Mouse (Mus musculus): ENCODE measurements around the gene Pla2g4b.

Gene Pla2g4b

GRCm38 (mm10) chr2:120017599-120017998, 15.6 kb upstream of the Pla2g4b start:
- no peak for DNase-seq

- no peak for DNase-seq
Observed at GRCm38 (mm10) chr2:120024337-120024736, 8.9 kb upstream of the Pla2g4b start.

DNA sequence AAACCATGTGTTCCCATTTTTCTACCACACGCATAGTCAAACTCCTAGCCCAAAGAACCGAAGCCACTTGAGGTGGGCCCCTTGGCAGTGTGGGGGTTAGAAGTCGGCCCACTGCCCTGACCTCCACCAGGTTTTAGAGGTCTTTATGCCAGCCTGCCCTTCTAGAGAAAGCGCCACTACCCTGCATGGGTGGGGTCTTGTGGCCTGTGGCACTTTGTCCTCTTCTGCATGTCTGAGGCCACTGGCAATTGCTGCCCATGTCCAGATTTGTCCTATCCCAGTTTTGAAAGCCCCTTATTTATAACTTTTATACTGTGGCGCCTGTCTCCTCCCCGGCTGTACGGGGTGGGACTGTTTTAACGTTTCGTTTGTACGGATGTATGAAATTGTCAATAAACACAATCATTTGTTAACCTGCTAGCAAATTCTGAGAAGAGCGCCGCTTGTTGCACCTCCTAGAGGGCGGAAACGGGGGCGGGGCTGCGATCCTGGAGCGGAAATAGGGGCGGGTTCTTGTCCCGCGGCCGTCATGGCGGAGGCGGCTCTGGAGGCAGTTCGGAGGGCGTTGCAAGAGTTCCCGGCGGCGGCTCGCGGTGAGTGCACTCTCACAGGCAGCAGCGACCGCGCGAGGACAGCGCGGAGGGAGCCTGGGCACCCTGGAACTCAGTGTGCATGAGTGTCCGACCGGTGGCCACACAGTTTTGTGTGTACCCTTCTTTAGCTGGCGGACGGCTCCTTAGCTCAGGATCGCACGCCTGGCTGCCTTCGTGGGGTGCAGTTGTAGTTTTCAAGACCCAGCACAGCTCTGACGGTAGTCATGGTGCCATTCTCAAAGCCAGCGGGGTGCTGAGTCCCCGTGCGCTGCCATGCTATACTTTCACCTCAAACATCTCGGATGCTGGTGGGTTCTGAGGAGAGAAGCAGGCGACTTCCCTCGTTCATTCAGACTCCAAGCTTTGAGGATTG, 6.0 kb upstream of the Pla2g4b start, which contains the start of the genes Jmjd7 and Gm28042:
TSS of gene Jmjd7 (plus strand) at position 500 of the 966 bp plus-strand sequence.
TSS of gene Gm28042 (plus strand) at position 510 of the 966 bp plus-strand sequence.
- peak; percentile 96 for DNase-seq

DNA sequence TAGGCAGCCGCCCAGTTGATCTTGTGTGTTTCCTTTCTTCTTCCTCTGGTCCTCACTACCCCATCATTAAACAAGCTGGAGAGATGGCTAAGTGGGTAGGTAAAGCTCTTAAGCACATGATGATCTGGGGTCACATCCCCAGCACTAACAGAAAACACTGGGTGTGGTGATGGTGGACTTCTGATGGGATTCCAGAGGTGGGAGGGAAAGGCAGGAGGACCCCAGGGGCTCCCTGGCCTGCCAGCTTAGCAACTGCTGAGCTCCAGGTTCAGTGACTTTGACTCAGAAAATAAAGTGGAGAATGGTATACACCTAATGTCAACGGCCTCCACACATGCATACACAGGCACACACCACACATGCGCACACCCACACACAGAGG, 5.3 kb upstream of the Pla2g4b start:
- no peak for DNase-seq

DNA sequence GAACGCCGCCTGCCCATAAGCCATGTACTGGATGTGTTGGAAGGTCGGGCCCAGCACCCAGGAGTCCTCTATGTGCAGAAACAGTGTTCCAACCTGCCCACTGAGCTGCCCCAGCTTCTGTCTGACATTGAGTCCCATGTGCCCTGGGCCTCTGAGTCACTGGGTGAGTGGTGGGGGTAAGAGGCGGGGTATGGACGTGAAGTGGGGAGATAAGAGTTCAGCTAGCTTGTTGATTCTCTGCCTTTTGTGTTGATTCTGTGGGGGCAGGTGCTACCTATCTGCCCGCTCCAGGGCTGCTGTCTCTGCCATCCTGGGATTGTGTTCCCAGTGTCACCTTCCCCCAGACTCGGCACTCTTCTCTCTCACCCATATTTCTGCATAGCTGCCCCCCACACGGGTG, 2.8 kb upstream of the Pla2g4b start:
- no peak for DNase-seq

- DNase-seq = no peak
Observed at GRCm38 (mm10) chr2:120033726-120034125, 509 bp downstream of the Pla2g4b start.

DNA sequence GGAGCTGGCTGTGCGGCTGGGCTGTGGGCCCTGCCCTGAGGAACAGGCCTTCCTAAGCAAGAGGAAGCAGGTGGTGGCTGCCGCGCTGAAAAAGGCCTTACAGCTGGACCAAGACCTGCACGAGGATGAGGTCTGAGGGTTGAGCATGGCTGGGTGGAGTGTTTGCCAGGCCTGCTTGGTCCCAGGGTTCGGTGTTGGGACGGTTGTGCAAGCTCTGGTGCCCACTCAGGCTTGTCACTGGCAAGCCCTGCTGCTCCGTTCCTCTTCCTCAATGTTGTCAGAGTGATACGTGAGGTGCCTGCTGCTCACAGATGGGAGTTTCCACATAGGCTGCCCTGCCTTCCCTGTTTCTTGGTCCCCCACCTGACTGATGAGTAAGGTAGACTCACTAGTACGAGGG, 4.5 kb downstream of the Pla2g4b start:
- DNase-seq = no peak

DNA sequence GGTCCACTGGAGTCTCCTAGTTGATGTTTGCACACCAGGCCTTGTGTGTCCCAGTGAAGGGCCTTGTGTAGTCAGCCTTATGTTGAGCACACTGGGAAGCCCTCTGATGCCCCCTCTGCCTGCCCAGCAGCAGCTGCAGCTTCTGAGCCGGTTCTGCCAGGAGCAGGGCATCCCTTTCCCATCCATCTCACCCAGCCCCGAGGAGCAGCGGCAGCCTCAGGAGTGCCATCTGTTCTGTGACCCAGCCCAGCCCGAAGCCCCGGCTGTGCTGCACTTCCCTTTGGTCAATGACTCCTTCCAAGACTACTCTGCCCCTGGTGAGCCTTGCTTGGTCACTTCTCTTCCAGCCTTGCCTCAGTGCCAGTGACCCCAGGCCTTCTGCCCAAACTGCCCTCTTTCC, 7.8 kb downstream of the Pla2g4b start:
- no peak for DNase-seq

DNA sequence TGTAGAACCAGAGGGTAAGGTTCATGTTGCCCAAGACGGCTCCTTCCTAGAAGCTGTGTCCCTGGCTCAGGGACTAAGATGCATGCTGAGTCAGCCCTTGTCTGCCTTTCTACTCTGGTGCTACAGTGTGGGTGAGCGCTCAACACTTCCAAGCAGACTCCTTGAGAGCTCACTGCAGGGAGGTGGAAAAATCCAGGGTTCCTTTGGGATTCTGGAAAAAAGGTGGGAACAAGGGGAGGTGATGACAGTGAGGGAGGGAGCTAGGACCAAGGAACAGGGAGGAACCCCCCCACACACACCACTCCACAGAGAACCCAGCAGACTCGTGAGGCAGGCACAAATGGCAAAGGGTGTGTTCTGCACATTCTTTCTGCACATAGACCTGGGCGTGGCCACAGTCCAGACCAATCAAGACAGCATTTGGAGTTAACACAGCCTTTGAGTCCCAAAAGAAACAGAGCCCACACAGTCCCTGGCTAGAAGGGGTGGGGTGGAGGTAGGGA, 10.9 kb downstream of the Pla2g4b start:
- no peak for DNase-seq

DNA sequence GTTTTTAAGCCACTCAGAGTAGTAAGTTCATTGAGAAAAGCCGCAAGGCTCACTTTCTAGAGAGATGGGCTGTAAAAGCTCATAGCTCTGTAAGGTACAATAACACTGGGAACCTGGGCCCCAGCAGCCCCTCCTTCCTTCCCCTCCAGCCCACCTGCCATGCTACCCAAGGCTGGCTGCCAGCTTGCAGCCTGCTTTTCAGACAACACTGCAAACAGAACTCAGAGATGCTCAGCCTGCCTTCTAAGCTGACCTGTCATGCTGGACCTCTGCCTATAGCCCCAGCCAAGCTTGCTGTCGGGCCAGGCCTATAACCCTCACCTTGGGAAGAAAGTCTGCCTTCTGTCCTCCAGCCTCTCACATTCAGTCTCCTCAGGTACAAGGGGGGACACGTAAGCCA, 11.5 kb downstream of the Pla2g4b start:
- DNase-seq = no peak

GRCm38 (mm10) chr2:120046486-120047310, 13.5 kb downstream of the Pla2g4b start:
- DNase-seq = no peak

- DNase-seq = no peak
Observed at GRCm38 (mm10) chr2:120048173-120048572, 15.0 kb downstream of the Pla2g4b start.

DNA sequence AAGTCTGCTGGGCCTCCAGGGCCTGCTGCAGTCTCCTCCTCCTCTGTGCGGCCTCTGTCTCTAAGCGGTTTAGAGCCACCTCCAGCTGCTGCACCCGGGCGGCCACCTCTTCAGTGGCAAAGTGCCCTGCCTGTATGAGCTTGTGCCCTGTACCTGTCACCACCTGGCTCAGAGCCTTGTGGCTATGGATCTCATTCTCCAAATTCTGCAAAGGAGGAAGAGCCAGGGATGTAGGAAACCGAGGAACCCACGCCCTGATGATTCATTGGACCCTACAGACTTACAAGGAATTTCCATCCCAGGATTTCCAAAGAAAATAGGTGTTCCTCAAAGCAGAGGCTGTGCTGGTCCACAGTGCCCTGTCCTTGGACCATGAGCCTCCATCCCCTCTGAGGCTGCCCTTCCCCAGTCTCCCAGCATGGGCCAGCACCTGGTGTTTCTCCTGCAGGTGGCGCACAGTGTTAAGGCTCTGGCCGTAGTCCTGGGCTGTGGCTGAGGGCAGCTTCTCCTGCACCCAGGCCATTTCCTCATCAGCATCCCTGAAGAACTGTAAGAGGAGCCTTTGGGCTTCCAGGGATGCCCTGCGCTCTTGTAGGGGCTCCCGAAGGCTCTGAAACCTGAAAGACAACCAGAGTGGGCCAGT, 16.5 kb downstream of the Pla2g4b start:
- peak; percentile 46 to 48 for DNase-seq

- no peak for DNase-seq
Observed at GRCm38 (mm10) chr2:120051405-120051804, 18.2 kb downstream of the Pla2g4b start.

GRCm38 (mm10) chr2:120054771-120055552, 21.7 kb downstream of the Pla2g4b start:
- DNase-seq = no peak

- no peak for DNase-seq
Observed at GRCm38 (mm10) chr2:120055923-120056322, 22.7 kb downstream of the Pla2g4b start.

DNA sequence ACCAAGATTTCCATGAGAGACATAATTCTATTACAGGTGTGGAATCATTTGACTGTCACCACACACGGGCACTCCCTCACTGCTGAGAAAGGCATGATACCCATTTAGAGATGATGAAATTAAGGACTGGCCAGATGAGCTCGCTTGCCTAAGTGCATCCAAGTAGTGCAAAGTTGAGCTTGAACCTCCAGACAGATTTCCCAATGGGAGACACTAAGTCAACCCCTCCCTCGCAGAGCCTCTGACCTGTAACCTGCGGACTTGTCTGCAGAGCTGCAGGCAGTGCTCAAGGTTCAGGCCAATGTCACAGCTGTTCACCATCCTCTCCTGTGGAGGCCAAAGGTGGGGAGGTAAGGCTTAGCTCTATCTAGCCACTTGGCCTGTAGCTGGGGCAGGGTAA, 25.6 kb downstream of the Pla2g4b start:
- DNase-seq = no peak

DNA sequence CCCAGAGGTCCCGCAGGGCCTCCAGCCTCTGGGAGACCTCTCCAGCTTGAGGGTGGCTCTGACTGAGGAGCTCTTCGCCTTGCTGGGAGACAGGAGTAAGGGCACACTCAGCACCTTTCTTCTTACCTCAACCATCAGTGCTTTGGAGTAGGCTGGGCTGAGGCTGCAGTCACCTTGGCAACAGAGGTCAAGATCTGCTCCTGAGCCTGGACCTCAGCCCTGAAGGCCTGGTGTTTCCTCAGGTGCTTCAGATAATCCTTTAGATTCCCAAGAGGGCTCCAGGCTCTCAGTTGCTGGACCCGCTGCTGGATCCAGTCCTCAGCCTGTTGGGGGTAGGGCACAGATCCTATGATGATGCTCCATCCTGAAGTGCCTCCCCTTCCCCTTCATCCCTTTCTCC, 26.2 kb downstream of the Pla2g4b start:
- DNase-seq = no peak

- no peak for DNase-seq
Observed at GRCm38 (mm10) chr2:120060190-120060589, 27.0 kb downstream of the Pla2g4b start.

- DNase-seq = no peak
Observed at GRCm38 (mm10) chr2:120060651-120061050, 27.4 kb downstream of the Pla2g4b start.

DNA sequence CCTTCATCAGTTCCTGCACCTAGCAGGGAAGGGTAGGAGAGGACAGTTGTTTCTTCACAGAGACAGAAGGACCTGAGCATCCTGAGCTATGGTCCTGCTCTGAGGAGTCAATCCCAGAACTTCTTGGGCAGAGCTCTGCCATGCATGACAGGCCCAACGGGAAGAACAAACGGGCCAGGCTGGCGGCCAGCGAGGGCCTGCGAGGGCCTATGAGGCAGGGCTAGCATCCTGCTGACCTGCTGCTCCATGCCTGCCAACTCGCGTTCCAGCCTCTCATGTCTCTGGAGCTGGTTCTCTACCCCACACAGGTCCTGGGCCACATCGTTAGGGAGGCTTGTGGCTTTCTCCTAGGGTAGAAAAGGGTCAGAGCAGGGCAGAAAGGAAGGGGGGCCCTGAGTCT, 29.0 kb downstream of the Pla2g4b start:
- DNase-seq = no peak

GRCm38 (mm10) chr2:120064639-120065038, 31.4 kb downstream of the Pla2g4b start:
- no peak for DNase-seq
